Mouse (Mus musculus) bone marrow macrophage, adult 2 months (primary cell): ENCODE data around the gene Map2k2.

Source experiments
- CTCF ChIP-seq: IDR thresholded peaks from 2 replicates; pipeline ENCODE4 v1.5.1; 2012; ENCODE audit warnings: low read depth, mild to moderate bottlenecking, low read length, moderate library complexity
- POLR2A ChIP-seq: IDR thresholded peaks from 2 replicates; pipeline ENCODE4 v1.6.1; 2012; ENCODE audit warnings: mild to moderate bottlenecking, low read depth, low read length, borderline replicate concordance

DNA sequence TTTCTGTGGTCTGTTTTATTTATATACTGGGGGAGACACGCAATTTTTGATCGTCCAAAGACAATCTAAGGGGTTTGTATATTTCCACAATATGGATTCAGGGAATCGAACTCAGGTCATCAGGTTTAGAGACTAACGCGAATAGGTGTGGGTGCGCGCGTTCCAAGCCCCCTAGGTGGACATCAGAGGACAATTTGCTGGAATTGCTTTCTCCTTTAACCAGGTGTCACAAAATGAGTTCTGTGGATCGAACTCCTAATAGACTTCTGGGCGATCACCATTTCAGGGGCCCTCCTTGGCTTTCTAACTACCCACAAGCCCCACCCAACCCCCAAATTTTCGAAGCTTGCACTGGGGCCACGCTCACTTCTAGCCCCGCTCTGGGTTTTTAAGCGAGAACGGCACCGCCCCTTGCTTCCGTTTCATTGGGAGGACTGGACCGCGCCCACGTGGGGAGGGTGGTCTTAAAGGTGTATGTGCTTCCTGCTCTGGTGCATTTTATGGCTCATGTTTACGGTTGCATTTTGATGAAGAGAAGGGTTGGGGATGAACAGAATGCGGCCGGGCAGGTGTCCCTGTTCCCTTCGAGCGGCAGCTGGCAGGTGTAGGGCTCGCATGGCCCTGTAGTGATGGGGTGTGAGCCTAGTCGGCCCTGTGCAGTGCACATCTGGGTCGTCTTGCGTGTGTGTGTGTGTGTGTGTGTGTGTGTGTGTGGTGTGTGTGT, 63.0 kb downstream of the Map2k2 start:
- TF ChIP-seq CTCF, result no peak
- TF ChIP-seq POLR2A, result no peak; the same call in 1 of the 2 replicates
